Mouse (Mus musculus) forebrain, embryonic 16.5 days (tissue): ENCODE results near the gene Nrn1l. TPM values are rescaled to one million over a fixed set of nuclear protein-coding genes. Genes with fewer than 3 reads are reported as not detected.

Source experiments
- ATAC-seq: fragments of 200-750 bp; cut with Nextera tagmentation; 2 replicates; pipeline ENCODE4 v1.8.0; 2017; ENCODE audit warnings: mild to moderate bottlenecking, moderate library complexity
- H3K27ac ChIP-seq: fragments of 300-500 bp; sonication (generic); 2 replicates; pipeline ENCODE4 v1.5.1; 2014; ENCODE audit warnings: low read length, control low read depth
- H3K27me3 ChIP-seq: fragments of 300-500 bp; sonication (generic); replicated peaks from 2 replicates; pipeline ENCODE4 v1.6.1; 2014; ENCODE audit warnings: low read length; ENCODE audit not compliant: control insufficient read depth, insufficient read depth
- H3K36me3 ChIP-seq: fragments of 300-500 bp; sonication (generic); 2 replicates; pipeline ENCODE4 v1.6.1; 2014; ENCODE audit not compliant: control insufficient read depth, insufficient read depth
- H3K4me1 ChIP-seq: fragments of 300-500 bp; sonication (generic); replicated peaks from 2 replicates; pipeline ENCODE4 v1.6.1; 2014; ENCODE audit warnings: low read length; ENCODE audit not compliant: control insufficient read depth, insufficient read depth
- H3K4me2 ChIP-seq: fragments of 300-500 bp; sonication (generic); 2 replicates; pipeline ENCODE4 v1.6.1; 2014; ENCODE audit warnings: mild to moderate bottlenecking, low read length, control low read depth
- H3K4me3 ChIP-seq: fragments of 300-500 bp; sonication (generic); replicated peaks from 2 replicates; pipeline ENCODE4 v1.5.1; 2014; ENCODE audit warnings: mild to moderate bottlenecking, low read length, control low read depth
- H3K9ac ChIP-seq: fragments of 300-500 bp; sonication (generic); replicated peaks from 2 replicates; pipeline ENCODE4 v1.6.1; 2014; ENCODE audit warnings: low read depth, low read length, control low read depth
- H3K9me3 ChIP-seq: fragments of 300-500 bp; sonication (generic); 2 replicates; pipeline ENCODE4 v1.6.1; 2016; ENCODE audit warnings: low read length; ENCODE audit not compliant: control insufficient read depth
- WGBS: fragments of 180-500 bp; shearing (Covaris S2); extraction: QIAGEN DNeasy Blood & Tissue Kit; methylation state at CpG from one replicate; pipeline ENCODE4 v1.1.7; 2014; 5-methylcytosine and 5-hydroxymethylcytosine counted together
- polyA plus RNA-seq: library from polyadenylated mRNA; unstranded; fragments of >200 nt; fragmentation: Nextera tagmentation; extraction: Ambion mirVana; gene quantifications from 2 replicates; pipeline ENCODE4 v1.2.1, GENCODE M21; 2015

The Nrn1l gene
- polyA plus RNA-seq = 0.51 and 0.73 TPM in 2 replicates

GRCm38 (mm10) chr8:105893339-105893738, at the start of gene Nrn1l:
Gene Nrn1l (plus strand): TSS chr8:105893567.
- WGBS = 3% methylated on average over 11 of the region's 11 CpGs
- ATAC-seq = peak; percentile 87
- Histone ChIP-seq H3K9me3 (no peaks in the 10 kb centered on the region), H3K4me2 (no peak within 1 kb of the TSS), H3K9ac (no peak within 1 kb of the TSS), H3K27me3 (no peaks in the 10 kb centered on the region), H3K4me3 (no peak within 1 kb of the TSS), H3K36me3 (peaks cover 27% of the 10 kb centered on the region), H3K27ac (no peak within 1 kb of the TSS), H3K4me1 (peaks cover 3% of the 10 kb centered on the region; the same call in 1 of the 2 replicates)

- Histone ChIP-seq H3K27ac (no peak overlapping the region), H3K36me3 (peaks cover 32% of the 10 kb centered on the region), H3K4me1 (peaks cover 7% of the 10 kb centered on the region), H3K9ac (no peak overlapping the region), H3K9me3 (no peaks in the 10 kb centered on the region), H3K4me2 (no peak overlapping the region), H3K27me3 (no peaks in the 10 kb centered on the region), H3K4me3 (no peak overlapping the region)
- ATAC-seq = no peak
- 96% methylated on average over 11 of the region's 11 CpGs for WGBS
These were observed 46.7 kb upstream of the Nrn1l start for GRCm38 (mm10) chr8:105846678-105847077.

DNA sequence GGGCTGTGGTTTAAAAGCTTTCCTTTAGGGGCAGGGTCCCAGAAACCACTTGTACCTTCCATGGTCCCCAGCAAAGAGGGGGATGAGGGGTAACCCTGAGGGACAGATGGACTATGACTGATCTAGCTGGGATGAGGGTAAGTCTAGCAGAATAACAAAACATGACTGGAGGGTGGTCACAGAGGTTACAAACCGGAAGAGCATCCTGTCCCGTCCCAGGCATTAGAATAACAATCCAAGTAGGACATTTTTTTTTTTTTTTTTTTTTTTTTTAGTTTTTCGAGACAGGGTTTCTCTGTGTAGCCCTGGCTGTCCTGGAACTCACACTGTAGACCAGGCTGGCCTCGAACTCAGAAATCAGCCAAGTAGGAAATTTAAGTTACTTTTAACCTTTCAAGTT, 43.4 kb upstream of the Nrn1l start:
- no peak overlapping the region for H3K4me2 ChIP-seq

GRCm38 (mm10) chr8:105850611-105851010, 42.8 kb upstream of the Nrn1l start:
- H3K9ac ChIP-seq = 0 out of 2 replicates have a peak overlapping the region, but pooled peaks have one; percentile 22
- 0 out of 2 replicates have a peak overlapping the region, but pooled peaks have one; percentile 13 for H3K4me3 ChIP-seq
- no peak overlapping the region for H3K27ac ChIP-seq
- 77% methylated on average over 7 of the region's 7 CpGs for WGBS
- H3K27me3 ChIP-seq = no peaks in the 10 kb centered on the region
- H3K36me3 ChIP-seq = peaks cover 20% of the 10 kb centered on the region
- no peak for ATAC-seq
- H3K9me3 ChIP-seq = no peaks in the 10 kb centered on the region
- H3K4me1 ChIP-seq = peaks cover 11% of the 10 kb centered on the region
- peak overlapping the region; percentile 39 for H3K4me2 ChIP-seq

More for the DNA sequence above, 43.4 kb upstream of the Nrn1l start:
- WGBS = 95% methylated on average over 4 of the region's 4 CpGs
- peaks cover 11% of the 10 kb centered on the region for H3K4me1 ChIP-seq
- H3K4me3 ChIP-seq = no peak overlapping the region
- H3K27ac ChIP-seq = no peak overlapping the region
- H3K27me3 ChIP-seq = no peaks in the 10 kb centered on the region
- no peaks in the 10 kb centered on the region for H3K9me3 ChIP-seq
- peaks cover 23% of the 10 kb centered on the region for H3K36me3 ChIP-seq
- ATAC-seq = no peak
- H3K9ac ChIP-seq = no peak overlapping the region

- peak overlapping the region; percentile 88 for H3K4me2 ChIP-seq
- H3K9ac ChIP-seq = peak overlapping the region; percentile 83
- ATAC-seq = peak; percentile 89
- H3K4me1 ChIP-seq = peaks cover 21% of the 10 kb centered on the region
- peaks cover 12% of the 10 kb centered on the region for H3K36me3 ChIP-seq
- WGBS = under 1% methylated on average over 34 of the region's 34 CpGs
- H3K27ac ChIP-seq = peak overlapping the region; percentile 85
- peak overlapping the region; percentile 86 for H3K4me3 ChIP-seq
- H3K9me3 ChIP-seq = no peaks in the 10 kb centered on the region
- no peaks in the 10 kb centered on the region for H3K27me3 ChIP-seq
These were observed 41.7 kb upstream of the Nrn1l start for GRCm38 (mm10) chr8:105851651-105852143.

GRCm38 (mm10) chr8:105852146-105852729, 41.1 kb upstream of the Nrn1l start:
- Histone ChIP-seq H3K9me3 (no peaks in the 10 kb centered on the region), H3K27me3 (no peaks in the 10 kb centered on the region), H3K4me3 (peak overlapping the region; percentile 86; the same call in 1 of the 2 replicates), H3K9ac (no peak overlapping the region), H3K27ac (no peak overlapping the region), H3K4me2 (no peak overlapping the region), H3K4me1 (peaks cover 26% of the 10 kb centered on the region), H3K36me3 (peaks cover 9% of the 10 kb centered on the region; the same call in 1 of the 2 replicates)
- no peak for ATAC-seq
- 83% methylated on average over 12 of the region's 12 CpGs for WGBS

DNA sequence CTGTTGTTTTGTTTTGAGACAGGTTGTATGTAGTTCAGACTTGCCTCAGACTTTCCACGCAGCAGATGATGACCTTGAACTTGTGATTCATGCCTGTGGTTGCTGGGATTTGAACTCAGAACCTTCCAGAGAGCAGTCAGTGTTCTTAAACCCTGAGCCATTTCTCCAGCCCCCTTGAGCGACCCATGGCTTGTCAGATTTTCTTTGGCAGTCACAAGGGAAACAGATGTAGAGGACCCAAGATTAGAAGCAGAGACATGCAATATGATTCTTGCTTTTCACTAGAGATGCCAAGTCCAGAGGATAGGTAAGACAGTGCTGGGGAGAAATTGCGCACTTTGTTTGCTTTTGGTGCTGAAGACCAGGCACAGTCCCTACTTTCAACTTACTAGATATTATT, 40.2 kb upstream of the Nrn1l start, which contains the start of gene Cenpt:
Gene Cenpt, minus strand, starts transcription at position 101 of the 400 bp plus-strand sequence.
- Histone ChIP-seq H3K36me3 (peaks cover 8% of the 10 kb centered on the region; the same call in 1 of the 2 replicates), H3K4me2 (no peak within 1 kb of the TSS), H3K4me1 (peaks cover 34% of the 10 kb centered on the region), H3K27ac (no peak within 1 kb of the TSS), H3K4me3 (no peak within 1 kb of the TSS), H3K27me3 (no peaks in the 10 kb centered on the region), H3K9me3 (no peaks in the 10 kb centered on the region), H3K9ac (no peak within 1 kb of the TSS)
- no peak for ATAC-seq
- WGBS = 88% methylated on average over 3 of the region's 3 CpGs

DNA sequence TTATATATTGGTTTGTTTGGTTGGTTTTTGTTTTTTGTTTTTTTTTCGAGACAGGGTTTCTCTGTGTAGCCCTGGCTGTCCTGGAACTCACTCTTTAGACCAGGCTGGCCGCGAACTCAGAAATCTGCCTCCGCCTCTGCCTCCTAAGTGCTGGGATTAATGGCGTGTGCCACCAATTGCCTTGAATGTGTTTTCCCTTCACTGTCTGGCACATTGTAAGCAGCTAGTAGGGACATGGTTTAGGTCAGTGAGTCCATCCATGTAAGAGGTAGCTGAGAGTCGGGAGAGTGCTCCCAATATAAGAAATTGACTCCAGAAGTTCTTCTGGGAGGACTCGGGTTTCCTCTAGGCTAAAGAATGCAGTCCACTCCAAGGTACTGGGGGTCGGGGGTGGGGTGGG, 39.1 kb upstream of the Nrn1l start:
- ATAC-seq = no peak
- Histone ChIP-seq H3K4me1 (peaks cover 38% of the 10 kb centered on the region), H3K4me2 (peak overlapping the region; percentile 33), H3K27ac (peak overlapping the region; percentile 37), H3K4me3 (peak overlapping the region; percentile 86), H3K27me3 (no peaks in the 10 kb centered on the region), H3K36me3 (no peaks in the 10 kb centered on the region), H3K9me3 (no peaks in the 10 kb centered on the region), H3K9ac (peak overlapping the region; percentile 75; the same call in 1 of the 2 replicates)
- 28% methylated on average over 8 of the region's 8 CpGs for WGBS

DNA sequence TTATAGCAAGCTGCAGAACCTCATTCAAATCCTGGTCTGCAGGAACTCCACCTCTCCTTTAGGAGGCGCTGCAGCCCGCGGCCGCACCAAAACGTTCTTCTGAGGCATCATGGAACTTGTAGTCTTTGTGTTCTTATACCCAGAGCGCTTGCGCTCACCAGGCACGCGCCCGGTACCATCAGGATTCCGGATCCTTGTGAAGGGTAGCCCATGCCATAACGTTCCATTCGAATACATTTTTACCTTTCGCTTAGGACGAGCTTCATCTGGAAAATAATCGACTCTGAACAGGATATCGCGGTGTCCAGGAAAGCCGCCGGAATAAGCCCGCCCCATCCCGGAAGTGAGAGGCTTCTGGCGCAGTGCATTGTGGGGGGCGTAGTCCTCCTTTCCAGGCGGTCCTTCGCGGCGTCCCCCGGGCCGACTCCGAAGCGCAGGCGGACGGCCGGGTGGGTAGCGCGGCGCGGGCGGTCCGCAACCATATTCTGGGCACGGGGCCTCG, 38.6 kb upstream of the Nrn1l start, which contains the start of gene Thap11:
Gene Thap11, plus strand, starts transcription at position 418 of the 502 bp plus-strand sequence.
- Histone ChIP-seq H3K4me3 (peak within 1 kb of the TSS; percentile 86), H3K9me3 (no peaks in the 10 kb centered on the region), H3K27me3 (no peaks in the 10 kb centered on the region), H3K4me1 (peaks cover 42% of the 10 kb centered on the region), H3K36me3 (no peaks in the 10 kb centered on the region), H3K27ac (peak within 1 kb of the TSS; percentile 87), H3K4me2 (peak within 1 kb of the TSS; percentile 93), H3K9ac (peak within 1 kb of the TSS; percentile 75)
- WGBS = under 1% methylated on average over 40 of the region's 43 CpGs
- ATAC-seq = peak; percentile 91
